Mouse (Mus musculus): ENCODE measurements around the gene Bnc2.

The Bnc2 gene

DNA sequence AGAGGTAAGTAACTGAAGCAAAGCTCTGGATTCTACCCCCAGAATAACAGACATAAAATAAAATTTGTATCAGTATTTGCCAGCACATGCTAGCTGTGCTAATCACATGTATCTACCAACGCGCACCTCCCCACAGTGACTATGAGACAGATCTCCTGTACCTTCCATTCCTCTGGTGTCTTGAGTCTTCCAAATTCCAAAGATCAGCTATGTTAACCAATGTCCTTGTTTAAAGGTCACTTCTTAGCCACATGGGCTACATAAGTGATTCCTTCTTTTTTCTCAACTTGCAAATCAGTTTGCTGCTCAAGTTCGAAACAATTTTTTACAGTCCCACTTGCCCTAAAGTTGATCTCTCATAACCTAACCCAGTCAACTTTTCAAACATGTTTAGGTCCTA is 167.5 kb downstream of the Bnc2 start:
- in situ Hi-C loops (cut with MboI) = no loop called here

DNA sequence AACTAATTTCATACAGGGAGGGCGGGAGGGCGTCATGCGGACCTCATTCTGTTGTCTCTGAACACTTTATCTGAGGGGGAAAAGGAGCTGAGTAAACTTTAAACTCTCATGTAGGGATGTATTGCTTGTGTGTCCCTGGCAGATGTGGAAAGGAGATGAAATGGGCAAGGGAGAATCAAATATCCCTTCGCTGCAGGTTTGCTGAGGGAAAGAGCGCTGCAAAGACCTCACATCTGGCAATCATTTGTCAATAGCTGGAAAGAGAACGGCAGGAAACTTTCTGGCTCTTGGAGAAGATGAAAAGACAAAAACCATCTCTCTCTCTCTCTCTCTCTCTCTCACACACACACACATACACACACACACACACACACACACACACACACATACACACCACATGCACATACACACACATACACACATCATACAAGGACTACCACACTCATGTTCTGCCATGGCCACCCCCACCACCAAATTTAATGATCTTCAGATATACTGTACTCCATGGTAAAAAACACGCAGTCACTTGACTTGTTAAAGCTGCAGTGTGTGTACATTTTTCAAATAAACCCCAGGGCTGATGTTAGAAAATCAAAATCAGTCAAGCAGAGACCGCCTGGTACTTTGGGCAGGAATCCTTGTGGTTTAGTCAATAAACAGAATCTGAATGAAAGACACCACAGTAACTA is 172.3 kb downstream of the Bnc2 start:
- in situ Hi-C loops (cut with MboI) = no loop called here

DNA sequence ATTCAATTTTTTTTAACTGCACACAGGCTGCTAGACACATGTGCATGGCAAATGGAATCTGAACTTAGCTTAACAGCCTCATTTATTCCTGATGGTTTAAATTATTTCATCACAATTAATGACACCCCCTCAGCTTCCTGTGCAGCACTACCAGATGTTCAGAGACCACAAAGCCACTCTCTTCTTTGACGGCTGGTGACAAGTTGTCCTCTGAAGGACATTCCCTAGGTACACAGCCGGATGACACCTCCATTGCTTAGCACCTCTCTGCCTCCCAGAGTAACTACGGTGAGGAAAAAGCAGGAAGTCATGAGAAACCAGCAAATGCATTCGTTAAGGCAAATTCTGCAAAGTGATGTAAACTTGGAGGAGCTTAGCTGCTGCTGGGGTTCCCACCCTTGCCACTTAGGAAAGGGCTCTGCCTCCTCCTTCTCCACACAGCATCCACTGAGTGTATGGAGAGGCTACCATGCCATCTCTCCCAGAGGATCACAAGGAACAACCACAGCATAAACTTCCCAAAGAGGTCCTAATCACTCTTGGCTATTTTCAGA is 174.2 kb downstream of the Bnc2 start:
- in situ Hi-C loops (cut with MboI) = no loop called here

DNA sequence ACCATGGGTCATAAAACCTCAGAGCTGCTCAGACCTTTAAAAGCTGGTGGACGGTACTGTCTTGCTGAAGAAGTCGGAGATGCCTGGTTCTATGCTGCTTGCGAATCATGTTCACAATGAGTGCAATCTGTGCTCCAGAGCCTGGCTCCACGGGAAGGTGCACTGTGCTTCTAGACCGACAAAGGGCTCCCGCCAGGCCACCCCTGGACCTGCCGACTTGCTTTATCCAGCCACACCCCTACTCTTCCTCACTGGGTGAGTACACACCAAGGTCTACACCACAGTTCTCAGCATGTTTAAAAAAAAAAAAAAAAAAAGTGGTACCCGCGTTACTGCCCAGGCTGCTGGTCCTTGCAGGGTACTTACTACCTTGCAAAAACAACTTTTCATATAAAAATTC is 174.8 kb downstream of the Bnc2 start:
- in situ Hi-C loops (cut with MboI) = no loop called here

DNA sequence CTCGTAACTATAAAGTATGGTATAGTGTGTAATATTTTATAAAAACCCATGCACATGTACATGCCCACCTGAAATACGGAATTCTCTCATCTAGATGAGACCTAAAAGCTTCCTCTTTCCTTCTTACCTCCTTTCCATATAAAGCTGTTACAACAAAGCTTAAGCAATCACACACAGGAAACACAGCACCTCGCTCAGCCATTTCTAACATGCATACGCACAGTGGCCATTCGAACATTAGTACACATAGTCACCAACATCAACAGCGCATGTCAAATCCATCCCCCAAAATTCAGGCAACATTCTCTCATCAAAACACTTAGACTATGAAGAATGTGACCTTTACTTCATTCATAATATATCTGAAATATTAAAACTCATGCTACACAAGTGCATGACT is 176.6 kb downstream of the Bnc2 start:
- in situ Hi-C loops (cut with MboI) = no loop called here

DNA sequence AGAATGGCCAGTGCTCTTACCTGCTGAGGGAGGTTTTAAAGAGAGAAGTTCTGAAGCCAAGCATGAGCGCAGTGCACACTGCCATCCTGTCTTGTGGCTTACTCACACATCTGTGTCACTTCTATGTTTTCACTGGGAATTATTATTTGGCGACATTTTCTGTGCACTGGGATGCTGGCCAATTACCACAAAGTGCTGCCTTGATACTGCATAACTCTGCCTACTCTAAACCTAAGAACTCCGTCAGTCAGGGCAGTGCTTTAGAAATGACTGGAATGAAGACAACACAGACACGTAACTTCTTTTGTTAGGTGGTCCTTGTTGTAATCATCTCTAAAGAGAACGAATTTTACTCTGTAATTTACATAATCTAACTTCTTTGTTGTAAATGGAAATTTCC is 186.8 kb downstream of the Bnc2 start:
- in situ Hi-C loops (cut with MboI) = no loop called here

DNA sequence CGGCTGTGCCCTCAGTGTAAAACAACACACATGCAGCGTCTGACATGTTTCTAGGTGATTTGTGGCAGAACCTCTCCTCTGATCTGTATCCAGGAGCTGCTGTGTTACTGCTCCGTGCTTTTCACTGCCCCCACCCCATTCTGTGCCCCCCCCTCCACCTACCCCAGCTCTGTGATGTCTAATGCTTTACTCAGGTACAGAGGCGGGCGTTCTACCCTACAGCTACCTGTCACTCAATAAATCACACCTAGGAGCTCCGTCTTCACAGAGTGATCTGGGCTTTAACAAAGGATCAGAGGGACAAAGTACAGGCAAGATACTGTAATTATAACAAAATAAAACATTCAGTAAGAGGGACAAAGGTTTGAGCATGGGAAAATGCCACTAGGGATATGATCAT is 192.4 kb downstream of the Bnc2 start:
- in situ Hi-C loops (cut with MboI) = no loop called here

DNA sequence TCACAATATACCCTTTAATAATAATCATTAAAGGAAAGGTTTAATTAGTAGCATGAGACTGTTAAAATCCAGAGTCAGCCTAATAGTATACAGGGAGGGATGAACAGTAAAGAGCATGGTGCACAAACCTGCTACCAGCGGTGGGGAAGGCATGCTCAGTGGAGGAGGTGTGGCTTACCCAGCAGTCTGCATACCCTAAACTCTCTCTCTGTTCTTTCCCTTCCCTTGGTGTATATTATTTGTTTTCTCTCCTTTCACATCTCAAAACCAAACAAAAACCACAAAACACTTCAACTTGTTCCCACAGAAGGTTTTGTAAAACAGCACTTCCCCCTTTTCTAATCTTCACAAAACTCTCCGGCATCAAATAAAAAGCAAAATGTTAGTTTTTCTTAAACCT is 202.4 kb downstream of the Bnc2 start:
- in situ Hi-C loops (cut with MboI) = no loop called here

DNA sequence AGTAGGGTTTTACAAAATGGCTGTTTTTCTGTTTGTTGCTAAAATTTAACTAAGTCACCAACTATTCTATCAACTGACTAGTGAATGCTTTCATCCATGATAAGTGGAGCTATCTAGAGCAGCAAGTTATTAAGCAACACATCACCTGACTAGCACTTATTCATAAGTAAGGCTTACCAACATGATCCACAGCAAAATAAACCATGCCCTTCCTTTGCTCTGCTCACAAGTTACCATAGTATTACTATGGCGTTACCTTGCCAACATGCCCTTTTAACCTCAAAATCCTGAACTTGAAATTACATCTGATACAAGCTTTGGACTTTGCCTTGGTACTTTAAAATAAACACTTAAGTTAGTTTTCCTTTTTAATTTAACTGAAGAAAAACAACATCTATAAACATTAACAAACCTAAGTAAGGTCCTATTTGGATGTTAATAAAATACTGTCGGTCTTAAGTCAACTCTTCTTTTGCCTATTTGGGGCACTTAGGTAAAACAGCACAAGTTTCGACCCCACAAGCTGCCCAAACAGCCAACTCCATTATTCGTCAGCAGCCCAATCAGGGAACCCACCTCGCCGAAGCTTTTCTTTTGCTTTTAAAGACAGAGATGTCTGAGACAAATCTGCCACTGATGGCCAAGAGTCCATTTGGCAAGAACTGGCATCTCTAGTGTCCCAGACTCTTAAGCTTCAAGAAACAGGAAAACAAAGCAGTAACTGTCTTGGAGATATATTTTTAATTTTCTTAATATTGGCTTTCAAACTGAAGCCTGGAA is 204.8 kb downstream of the Bnc2 start:
- in situ Hi-C loops (cut with MboI) = no loop called here

DNA sequence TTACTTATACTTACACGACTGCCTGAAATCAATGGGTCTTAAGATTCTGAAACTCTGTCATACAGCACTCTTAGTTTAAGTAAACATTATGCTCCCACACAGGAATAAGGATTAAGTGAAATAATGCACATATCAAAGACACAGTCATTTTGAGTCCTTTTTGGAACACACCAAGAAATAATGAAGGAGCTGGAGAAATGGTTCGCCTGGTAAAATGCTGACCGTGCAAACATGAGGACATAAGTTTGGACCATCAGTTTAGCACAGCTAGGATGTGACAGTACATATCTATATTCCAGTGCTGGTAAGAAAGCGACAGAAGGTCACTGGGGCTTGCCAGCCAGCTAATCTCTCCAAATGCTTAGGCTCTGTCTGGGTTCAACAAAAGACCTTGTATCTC is 205.7 kb downstream of the Bnc2 start:
- in situ Hi-C loops (cut with MboI) = no loop called here

DNA sequence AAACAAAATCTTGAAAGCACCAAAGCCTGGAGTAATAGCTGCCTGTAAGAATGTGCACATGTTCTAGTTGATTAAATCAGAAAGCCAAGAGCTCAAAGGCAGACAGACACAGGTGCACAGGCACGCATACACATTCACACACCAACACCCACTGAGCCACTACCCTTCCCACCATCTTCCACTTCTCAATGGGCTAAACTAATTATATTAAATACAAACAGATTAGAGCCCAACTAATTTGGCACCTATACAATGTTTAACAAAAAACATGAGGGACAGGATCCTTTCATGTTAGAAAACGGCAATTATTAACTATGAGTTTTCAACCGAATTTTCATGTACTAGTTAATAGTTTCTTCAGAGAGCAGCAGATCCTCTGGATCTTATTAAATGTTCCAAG is 207.4 kb downstream of the Bnc2 start:
- in situ Hi-C loops (cut with MboI) = no loop called here

DNA sequence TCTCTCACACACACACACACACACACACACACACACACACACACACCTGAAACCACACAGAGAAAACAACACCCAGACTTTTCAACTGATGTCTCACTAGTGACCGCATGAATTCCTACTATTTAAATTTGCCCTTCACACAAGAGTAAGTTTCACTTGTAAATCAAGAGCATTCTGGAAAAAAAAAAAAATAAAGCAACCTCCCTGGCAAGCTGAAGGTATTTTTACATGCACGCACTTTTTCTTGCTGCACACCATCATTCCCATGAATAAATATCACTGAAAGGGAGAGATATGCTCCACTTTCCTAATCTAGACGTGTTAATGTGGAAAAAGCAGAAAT is 216.9 kb downstream of the Bnc2 start:
- in situ Hi-C loops (cut with MboI) = no loop called here

DNA sequence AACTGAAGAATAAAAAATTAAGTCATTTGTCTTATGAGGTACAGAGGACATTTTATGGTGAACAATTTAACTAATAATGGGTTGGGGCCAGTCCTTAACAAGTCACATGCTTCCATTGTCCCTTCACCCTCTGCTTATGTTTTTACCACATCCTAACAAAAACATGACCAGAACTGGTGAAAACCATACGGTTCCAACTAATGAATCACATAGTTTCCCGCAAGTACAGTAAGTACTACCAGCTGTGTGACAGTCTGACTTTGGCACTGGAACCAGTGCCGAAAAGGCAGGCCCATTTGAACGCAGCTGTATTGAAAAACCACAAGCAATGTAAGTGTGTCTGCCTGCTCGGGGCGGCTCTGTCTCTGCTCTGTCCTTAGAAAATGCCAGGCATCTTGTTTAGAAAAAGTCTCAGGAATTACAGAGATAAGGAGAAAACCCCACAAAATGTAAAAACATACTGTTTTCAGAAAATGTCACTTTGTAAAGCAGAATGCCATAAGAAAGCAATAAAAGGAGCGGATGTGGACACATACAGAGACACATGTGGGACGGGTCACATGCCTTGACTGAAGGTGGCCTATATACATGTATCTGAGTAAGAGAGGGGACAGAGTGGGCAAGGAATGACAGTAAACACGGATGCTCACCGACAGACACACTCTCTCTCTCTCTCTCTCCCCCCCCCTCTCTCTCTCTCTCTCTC is 217.4 kb downstream of the Bnc2 start:
- in situ Hi-C loops (cut with MboI) = no loop called here

DNA sequence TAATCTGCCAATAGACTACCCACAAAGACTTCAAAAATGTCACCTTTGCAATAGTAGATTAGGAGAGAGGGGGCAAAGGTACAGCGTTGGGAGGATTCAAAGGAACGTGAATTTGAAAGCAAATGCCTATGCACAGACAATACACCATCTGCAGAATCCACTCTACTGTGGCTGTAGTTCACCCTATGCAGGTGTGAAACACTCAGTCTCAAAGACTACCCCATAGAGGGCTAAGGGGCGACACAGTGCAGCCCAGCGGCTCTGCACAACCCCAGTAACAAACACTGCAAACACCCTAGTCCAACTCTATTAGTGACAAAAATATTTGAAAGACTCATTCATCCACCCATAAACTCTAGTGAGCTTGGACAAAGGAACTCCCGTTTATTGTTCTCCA is 218.2 kb downstream of the Bnc2 start:
- in situ Hi-C loops (cut with MboI) = no loop called here

DNA sequence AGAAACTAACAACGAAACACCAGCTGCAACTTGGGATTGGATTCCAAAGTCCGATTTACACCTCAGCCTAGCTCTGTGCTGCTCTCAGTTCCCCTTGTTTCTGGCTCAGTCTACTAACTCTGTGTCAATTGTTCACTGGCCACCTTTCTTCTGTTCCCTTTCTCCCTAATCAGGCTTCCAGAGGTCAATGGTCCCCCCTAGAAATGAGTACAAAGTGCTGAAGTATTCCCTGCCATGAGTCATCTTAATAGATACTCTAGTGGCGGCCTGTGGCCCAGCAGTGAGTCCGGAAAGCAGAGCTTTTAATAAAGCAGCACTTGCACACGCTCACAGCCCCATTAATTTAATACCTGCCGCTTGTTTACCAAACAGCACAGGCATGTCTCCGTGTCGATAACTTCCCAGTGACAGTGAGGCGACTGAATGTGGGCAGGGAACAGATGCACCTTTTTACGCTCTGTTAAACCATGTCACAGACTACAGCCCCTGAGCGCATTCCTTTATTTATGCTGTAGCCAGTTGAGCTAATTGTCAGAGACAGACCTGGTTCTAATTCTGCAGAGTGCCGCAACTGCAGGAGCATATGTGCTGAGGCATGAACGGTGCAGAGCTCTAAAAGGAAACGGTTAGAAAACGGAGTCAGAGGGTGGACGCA is 218.8 kb downstream of the Bnc2 start:
- in situ Hi-C loops (cut with MboI) = no loop called here

DNA sequence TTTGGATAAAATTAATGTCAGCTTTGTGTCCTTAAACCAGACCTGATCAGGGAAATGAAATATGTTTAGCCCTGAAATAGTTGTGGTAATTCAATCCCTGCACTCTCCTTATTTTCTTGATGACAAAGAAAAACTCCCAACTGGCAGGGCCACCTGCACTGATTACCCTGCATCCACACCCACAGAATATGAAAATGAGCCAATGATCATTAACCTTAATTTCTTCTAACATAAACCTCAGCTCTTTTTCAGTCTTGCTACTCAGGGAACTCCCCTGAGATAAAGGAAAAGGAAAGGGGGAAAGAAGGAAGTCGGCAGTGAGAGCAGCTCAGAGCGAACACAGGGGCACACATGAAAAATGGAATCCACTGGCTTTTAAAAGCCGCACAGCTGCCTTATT is 220.6 kb downstream of the Bnc2 start:
- in situ Hi-C loops (cut with MboI) = no loop called here

DNA sequence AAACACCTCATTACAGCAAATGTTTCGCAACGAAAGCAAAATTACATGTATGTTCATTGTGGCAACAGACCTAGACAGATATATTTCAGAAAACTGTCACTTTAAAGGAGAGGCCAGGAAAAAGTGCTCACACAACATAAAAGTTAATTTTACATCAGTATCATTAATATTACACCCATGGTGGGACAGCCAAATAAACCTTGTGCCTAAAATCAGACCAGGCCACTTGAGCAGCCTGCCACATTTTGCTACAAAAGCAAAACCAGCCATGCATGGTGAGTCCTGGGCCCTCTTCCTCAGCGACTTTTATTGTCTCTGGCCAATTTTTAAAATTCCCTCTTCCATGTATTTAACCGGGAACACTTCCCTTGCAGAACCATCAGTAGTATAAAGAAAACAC is 221.5 kb downstream of the Bnc2 start:
- in situ Hi-C loops (cut with MboI) = no loop called here

DNA sequence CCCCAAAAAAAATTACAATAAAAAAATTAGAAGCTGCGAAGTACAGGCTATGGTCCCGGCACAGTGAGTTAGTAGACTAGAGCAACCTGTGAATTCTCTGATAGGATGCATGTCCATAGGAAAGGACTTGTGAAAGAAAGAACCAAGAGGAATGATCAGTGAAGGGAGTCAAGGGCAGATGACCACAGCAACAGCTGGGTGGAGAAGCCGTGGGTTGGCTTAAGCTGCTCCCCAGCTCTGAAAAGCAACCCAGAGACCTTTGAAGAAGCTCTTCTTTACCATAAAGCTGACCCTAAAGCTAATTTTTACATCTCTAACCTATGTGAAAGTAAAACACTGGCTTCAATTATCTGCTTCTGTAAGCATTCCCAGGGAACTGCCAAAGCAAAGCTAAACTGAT is 222.4 kb downstream of the Bnc2 start:
- in situ Hi-C loops (cut with MboI) = no loop called here

DNA sequence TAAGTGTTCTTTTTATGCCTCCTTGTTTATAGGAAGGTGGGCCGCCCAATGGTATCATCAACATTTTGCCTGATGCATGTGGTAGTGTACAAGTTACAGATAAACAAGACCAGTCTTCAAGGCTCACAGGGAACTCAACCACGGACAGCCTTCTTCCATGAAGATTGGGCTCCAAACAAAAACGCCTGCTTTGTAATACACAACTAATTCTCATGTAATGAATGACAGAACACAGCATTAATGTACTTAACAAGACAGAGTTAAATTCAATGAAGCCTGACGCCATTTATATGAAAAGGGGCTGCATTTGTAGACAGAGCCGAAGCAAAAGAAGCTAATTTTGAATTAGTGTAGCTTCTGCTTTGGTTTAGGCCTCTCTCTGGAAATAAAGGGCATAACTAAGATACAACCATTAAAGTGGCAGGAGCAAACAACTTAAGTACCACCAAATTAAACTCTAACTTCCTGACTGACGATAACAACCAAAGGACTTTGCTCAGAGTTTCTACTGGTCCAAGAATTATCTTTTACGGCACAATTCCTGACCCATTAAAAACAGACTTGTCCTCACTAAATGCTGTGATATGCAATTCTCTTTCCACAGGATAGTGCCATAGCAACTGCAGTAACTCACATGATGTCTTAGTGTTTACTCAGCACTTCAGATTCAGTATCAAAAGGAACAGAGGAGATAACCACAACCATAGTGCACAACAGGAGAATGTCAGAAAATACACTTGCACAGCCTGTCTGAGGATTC is 225.6 kb downstream of the Bnc2 start:
- in situ Hi-C loops (cut with MboI) = no loop called here

DNA sequence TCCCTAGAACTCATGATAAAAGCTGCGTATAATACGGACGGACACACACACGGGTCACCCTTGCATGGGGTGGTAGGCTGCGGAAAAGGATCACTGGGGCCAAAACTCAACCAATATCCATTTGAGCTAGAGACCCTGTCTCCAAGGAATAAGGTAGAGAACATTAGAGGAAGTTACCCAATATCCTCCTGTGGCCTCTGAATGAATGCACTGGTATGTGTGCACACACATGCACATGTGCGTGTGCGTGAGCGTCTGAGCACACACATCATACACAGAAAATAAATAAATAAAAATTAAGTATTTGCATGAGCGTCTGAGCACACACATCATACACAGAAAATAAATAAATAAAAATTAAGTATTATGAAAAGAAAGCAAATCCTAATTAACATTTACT is 241.8 kb downstream of the Bnc2 start:
- in situ Hi-C loops (cut with MboI) = no loop called here

DNA sequence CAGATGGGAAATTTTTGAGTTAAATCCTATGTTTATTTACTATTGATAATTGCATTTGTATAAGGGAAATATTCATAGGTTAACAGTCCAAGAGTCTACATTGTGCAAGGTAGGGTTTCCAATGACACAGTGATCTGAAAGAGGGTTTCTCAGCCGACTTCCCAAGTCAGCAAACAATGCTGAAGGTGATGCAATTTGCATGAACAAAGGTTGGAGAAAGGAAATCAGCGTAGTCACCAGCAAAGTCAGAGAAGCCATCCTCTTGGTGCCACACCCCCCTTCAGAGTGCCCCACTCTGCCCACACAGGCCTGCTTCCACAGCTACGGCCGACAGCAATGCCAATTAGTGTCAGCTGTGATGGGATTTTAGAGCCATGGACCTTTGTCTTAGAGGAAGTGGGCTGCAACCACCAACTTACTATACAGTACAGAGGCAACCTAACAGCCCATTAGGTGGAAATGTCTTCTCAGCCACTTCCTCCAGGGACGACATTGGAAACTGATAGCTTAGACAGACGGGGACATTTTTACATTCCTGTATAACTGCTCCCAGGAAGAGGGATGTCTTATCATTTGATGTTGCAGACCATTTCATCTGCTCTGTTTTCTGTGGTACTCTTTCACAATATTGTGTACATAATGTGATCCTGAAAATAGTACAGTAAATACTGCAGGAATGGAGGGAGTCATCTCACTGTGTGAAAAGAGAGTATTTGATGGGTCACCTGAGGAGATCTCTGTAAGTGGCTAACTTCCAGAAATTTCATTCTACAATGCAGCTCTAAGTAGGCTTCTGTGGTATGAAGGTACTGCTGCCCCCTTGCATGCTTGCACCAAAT is 243.2 kb downstream of the Bnc2 start:
- in situ Hi-C loops (cut with MboI) = no loop called here
